Mouse (Mus musculus): ENCODE results near the gene Rin2.

Rin2 gene

GRCm38 (mm10) chr2:145675142-145675755 is at the start of gene Rin2:
Gene Rin2 (plus strand): TSS chr2:145675215.
- peak; percentile 20 for DNase-seq (ENCODE audit: low spot score)

DNA sequence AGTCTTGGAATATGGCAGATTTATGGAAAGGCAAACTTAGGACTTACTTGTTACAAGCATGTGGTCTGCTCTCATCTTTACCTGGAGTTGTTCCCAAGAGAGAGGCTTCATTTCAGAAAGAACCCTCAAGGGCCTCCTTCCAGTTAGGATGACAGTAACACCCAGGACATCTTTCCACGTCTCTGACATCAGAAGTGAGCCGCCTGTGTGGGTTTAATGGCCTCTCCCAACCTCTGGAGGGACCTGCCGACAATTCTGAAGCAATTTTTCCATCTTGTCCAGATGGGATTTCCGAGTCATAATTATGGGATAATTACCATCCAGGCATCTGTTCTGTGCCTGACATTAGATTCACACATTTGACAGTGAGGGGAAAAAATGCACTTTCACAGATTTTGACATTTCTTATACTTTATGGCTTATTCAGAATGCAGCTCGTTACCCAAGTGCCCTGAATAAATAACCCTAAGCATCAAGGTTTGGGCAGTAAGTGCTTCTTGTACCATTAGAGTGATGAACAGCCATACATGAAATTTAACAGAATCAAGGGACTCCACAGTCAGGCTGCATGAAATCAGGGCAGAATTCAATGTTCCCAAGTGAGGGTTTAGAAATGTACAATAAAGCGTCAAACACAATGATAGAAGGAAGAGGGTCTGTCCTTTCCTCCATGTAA is 43.8 kb upstream of the Rin2 start:
- DNase-seq (ENCODE audit: low spot score), result no peak

GRCm38 (mm10) chr2:145631799-145632174 is 43.2 kb upstream of the Rin2 start:
- no peak for DNase-seq (ENCODE audit: low spot score)

GRCm38 (mm10) chr2:145633811-145634210 is 41.2 kb upstream of the Rin2 start:
- no peak for DNase-seq (ENCODE audit: low spot score)

DNA sequence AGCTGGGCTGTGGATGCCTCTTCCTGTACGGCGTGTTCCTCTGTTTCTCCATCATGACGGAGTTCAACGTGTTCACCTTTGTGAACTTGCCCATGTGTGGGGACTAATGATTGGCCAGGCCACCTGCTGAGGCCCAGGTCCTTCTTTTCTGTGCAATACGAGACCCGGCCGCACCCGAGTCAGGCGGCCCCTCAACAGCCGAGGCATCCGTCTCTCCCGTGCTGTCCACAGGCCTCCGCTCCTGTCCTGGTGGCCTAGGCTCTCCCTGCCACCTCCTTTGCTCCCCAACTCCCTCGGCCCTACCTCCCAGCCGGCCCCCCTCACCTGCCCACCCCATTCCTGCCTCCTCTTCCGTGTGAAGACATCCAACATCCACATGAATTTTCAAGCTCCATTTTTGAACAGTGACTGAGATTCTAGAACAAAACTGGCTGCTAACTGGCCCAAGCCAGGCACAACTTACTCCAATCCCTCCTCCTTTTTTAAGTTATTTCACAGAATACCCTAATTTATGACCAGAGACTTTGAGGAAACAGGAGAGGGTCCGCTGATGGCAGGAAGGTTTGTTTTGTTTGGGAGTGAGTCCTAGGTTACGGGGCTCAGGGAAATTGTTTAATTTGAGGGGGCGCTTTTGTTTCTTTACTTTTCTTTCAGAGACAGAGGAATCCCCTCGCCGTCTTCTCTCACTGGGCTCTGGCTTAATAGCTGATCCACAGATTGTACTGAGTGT is 34.6 kb upstream of the Rin2 start:
- DNase-seq (ENCODE audit: low spot score), result no peak

- DNase-seq (ENCODE audit: low spot score), result no peak
Measured at GRCm38 (mm10) chr2:145655373-145655960, 19.5 kb upstream of the Rin2 start.

DNA sequence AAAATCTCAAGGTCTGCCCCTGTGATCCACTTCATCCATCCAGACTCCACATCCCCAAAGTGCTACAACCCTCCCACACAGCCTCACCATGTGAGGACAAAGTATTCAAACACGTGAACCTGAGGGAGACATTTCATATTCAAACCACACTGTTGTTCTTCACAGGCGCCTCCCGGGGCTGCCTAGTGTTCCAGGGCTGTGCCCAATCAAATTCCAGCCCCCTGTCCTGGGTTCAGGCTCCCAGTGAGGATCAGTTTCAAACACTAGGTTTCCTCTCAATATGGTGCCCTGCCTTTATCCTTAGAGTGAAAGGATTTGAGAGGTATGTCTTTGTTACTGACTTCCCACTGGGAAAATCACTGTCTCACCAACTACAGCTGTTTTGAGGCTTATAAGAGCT is 18.9 kb upstream of the Rin2 start:
- DNase-seq (ENCODE audit: low spot score), result no peak

DNA sequence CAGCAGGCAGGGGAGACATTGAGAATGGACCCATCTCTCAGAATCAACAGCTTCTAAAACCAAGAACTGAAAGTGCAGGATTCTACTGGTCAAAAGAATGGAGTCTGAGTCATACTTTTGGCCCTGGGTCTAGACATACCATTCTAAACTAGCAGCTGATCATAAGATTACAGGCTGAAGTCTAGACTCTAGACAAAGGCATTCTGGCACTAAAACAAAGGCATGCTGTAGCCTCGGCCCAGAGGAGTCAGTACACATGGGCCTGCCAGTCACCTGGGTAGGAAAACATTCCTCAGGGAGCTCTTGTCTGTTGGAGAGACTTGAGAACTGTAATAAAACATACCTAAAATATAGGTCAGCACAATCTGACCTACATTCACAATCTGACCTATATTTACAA is 18.3 kb upstream of the Rin2 start:
- no peak for DNase-seq (ENCODE audit: low spot score)

DNA sequence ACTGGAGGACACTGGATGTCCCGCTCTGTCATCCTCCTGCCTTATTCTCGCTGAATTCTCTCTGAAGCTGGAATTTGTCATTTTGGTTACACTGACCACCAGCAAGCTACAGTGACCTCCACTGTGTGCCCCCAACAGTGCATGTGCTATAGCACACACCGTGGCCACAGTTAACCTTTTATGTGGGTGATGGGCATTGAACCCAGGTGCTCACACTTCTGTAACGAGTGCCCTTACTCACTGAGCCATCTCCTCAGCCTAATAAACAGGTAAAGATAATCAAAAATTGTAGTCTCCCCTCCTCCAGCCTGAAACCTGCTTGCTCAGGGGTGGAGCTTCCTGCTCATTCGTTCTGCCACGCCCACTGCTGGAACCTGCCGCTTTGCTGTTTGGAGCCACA is 13.8 kb upstream of the Rin2 start:
- no peak for DNase-seq (ENCODE audit: low spot score)

DNA sequence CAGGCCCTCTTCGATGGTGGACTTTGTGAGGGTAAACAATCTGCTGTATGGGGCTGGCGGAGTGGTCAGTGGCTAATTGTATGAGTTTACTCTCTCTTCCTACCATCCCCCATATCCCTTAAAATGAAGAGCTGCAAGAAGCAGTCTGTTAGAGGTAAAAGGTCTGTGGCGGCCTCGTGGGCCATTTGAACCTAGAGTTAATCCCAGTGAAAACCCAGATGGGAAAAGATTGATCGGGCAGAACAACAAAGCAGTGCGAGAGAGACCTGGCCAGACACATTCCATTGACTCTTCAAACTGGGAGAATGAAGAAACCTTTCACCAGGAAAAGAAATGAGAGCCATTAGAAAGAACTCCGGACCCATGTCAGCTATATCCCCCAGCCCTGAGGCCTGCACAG is 11.1 kb upstream of the Rin2 start:
- no peak for DNase-seq (ENCODE audit: low spot score)

DNA sequence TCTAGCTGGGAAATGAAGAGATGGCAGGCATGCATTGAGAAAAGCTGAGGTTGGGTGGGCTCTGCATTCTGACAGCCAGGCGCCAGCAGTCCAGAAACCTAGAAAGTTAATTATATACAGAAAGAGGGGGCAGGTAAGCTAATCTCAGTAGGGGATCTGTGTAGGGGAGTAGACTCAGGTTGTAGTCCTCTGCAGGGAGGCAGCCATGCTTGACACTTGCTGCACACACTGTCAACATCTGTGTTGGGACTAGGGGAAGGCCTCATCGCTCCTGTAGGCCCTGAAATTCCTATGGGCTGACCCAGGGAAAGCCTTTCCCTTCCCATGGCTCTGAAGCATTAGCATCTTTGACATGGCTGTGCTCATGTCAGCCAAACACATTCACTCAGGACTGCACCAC is 10.7 kb upstream of the Rin2 start:
- no peak for DNase-seq (ENCODE audit: low spot score)

- no peak for DNase-seq (ENCODE audit: low spot score)
Measured at GRCm38 (mm10) chr2:145668135-145668534, 6.9 kb upstream of the Rin2 start.

GRCm38 (mm10) chr2:145670131-145670530 is 4.9 kb upstream of the Rin2 start:
- no peak for DNase-seq (ENCODE audit: low spot score)

DNA sequence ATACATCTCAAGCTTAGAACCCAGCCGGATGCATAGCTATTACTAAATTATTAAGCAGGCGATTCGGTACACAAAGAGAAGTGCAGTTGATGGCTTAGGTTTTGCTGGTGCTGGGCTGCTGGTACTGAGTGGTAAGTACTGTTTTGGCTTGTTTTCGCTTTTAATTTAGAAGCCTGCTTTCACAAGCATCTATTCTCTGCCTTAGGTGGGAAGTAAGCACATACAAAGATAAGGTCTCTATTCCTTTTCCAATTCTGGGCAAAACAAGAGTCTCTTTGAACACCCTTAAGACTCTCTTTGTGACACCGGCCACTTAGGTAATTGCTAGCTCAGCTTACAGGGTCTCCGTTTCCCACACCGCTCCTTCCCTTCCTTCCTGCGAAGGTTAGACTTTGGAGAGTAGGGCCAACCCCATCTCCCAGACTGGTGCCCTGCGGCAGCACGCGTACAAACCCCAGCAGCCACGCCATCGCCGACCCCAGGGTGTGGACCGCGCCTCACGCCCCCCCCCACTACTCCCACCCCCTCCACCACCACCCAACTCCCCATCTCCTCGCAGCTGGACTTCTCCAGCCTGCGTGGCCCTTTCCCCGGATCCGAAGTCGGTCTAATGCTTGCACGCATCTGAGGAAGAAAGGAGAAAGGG is 396 bp upstream of the Rin2 start:
- no peak for DNase-seq (ENCODE audit: low spot score)

DNA sequence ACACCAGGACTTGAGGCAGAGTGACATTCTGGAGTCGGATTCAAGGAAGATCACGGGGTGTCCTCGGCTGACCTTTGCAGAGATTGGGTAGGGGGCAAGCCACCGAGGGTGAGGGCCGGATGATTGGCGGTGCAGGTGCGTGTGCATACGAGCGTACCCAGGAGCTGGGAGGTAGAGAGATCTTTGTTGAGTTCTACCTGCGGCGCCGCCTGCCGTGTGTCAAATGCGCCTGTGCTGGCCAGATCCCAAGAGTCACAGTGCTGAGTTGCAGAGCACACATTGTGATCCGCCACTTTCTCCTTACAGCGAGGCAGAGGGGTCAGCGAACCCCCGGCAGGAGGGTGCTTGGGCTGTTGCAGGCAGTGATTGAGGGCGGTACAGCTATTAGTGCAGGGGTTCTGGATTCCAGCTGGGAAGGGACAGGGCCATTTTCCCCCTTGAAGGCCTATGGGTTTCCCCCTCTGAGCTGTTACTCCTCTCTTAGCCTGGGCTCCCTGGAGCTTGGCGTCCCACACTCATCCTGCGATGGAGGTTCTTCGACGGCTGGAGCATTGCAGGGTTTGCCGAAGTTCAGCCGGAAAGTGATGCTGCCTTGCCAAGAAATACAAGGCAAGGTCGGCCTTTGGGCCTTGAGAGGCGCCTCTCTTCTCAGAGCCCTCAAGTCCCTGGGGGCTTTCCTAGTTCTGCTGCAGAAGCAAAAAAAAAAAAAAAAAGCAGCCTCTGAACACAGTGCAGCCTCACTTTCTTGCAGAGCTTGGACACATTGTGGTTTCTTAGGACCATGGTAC is 935 bp downstream of the Rin2 start:
- no peak for DNase-seq (ENCODE audit: low spot score)

- no peak for DNase-seq (ENCODE audit: low spot score)
Measured at GRCm38 (mm10) chr2:145676544-145676925, 1.5 kb downstream of the Rin2 start.

DNA sequence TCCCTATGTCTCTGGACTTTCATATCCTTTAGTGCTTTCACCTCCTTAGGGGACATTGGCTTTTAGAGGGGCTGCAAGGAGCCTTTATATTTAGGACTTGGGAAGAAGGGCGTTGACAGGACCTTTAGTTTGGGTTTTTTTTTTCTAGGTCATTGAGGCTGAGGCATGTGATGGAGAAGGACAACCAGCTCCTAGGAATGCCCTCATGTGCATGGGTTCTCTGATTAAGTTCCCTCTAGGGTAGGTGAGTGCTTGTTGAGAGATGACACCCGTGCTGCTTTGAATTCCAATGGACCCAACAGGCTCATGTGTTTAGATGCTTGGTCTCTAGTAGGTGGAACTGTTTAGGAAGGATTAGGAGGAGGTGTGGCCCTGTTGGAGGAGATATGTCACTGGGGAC is 1.9 kb downstream of the Rin2 start:
- no peak for DNase-seq (ENCODE audit: low spot score)

DNA sequence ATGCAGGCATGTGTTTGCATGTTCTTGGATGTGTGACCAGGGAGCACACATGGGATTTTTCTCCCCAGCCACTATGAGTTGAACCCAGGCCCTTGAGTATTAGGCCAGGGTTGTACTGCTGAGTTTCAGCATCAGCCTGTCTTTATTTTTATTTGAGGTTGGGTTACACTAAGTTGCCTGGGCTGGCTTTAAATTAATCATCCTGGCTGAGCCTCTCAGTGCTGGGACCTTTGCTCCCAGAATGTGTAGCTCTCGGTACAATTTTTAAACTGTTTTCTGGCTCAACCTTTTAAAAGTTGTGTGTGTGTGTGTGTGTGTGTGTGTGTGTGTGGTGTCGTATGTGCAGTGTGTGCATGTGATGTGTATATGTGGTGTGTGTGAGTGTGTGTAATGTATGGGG is 5.1 kb downstream of the Rin2 start:
- DNase-seq (ENCODE audit: low spot score), result no peak

DNA sequence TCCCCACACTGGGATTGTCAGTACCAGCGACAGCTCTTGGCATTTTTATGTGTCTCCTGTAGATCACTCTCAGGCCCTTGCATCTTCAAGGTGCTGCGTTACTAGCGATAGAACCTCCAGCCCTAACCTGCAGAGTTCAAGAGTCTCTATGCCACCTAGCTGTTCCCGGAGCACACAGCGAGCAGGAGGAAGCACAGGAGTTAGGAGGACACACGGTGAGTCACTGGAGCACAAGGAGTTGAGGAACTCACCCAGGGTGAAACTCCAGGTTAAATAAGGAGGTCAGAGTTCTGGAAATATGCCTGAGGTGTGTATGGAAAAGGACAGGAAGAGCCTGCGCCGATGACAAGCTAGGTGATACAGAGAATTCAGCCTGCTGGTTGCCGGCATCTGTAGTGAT is 5.7 kb downstream of the Rin2 start:
- DNase-seq (ENCODE audit: low spot score), result no peak

GRCm38 (mm10) chr2:145681626-145682025 is 6.6 kb downstream of the Rin2 start:
- no peak for DNase-seq (ENCODE audit: low spot score)

DNA sequence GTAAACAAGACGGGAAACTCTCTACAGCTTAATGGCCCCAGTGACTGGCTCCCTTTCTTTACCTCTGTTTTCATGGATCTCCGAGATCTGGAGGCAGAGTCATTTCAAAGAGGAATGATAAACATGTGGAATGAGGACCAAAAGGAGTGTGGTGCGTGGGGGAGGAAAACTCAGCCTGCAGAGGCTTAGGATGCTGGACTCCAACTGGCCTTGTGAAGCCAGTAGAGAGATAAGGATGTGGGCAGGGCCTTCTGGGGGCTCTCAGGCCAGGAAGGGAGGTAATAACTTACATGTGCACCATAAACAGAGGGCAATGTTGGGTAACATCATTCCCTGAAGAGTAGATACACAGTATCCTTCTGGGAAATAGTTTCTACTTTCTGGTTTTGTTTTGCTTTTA is 7.9 kb downstream of the Rin2 start:
- no peak for DNase-seq (ENCODE audit: low spot score)

DNA sequence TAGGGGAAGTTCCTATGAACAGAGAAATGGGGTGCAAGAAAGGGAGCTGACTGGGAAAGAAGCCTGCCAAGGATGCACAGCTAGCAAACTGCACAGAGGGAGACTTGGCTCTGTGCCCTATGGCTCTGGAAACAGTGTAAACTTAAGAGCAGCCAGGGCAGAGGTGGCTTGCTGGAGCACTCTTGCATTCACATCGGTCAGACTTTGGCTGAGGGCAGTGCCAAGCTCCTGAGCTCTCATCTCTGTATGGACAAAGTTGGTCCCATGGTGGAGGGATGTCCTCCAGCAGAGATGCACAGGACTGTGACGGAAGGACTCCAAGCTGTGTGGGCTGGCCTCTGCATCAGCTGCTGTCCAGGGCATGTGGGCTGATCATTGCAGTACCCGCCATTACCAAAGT is 8.5 kb downstream of the Rin2 start:
- DNase-seq (ENCODE audit: low spot score), result no peak
